Mouse (Mus musculus): ENCODE results near the gene Hebp2. TPM values are rescaled to one million over a fixed set of nuclear protein-coding genes. Genes with fewer than 3 reads are reported as not detected.

Gene Hebp2
- polyA plus RNA-seq, 1 experiment from 2014 or later = 10.3 TPM

GRCm38 (mm10) chr10:18526184-18526850 lies 19.6 kb downstream of the Hebp2 start:
- Histone ChIP-seq H3K4me1 (replicated peaks; ENCODE audit: control insufficient read depth, insufficient read depth, low read length) (no peaks in the 10 kb centered on the region), H3K4me2 (ENCODE audit: low read depth, low read length, severe bottlenecking) (no peak overlapping the region), H3K36me3 (ENCODE audit: control insufficient read depth, insufficient read depth, low read length) (peaks cover 4% of the 10 kb centered on the region; the same call in 1 of the 2 replicates), H3K27ac (ENCODE audit: low read depth, low read length) (no peak overlapping the region), H3K9me3 (ENCODE audit: control insufficient read depth, low read length) (no peaks in the 10 kb centered on the region), H3K9ac (ENCODE audit: low read length) (no peak overlapping the region), H3K4me3 (ENCODE audit: low read depth, low read length) (no peak overlapping the region), H3K27me3 (ENCODE audit: control insufficient read depth, insufficient read depth, low read length) (no peaks in the 10 kb centered on the region)
- DNase-seq (ENCODE audit: low spot score) = no peak
- 87% methylated on average over 22 of the region's 22 CpGs for WGBS
- no peak for ATAC-seq (replicated peaks; ENCODE audit: low FRiP score)

- Histone ChIP-seq H3K9ac (ENCODE audit: low read length) (no peak overlapping the region), H3K27ac (ENCODE audit: low read depth, low read length) (no peak overlapping the region)
Measured at GRCm38 (mm10) chr10:18525726-18526125, 20.1 kb downstream of the Hebp2 start.

GRCm38 (mm10) chr10:18525311-18525710 lies 20.6 kb downstream of the Hebp2 start:
- H3K9ac ChIP-seq (ENCODE audit: low read length) = no peak overlapping the region
- no peak overlapping the region for H3K4me3 ChIP-seq (ENCODE audit: low read depth, low read length)
- H3K4me2 ChIP-seq (ENCODE audit: low read depth, low read length, severe bottlenecking) = no peak overlapping the region
- no peaks in the 10 kb centered on the region for H3K9me3 ChIP-seq (ENCODE audit: control insufficient read depth, low read length)
- WGBS = 80% methylated on average over 15 of the region's 15 CpGs
- no peaks in the 10 kb centered on the region for H3K4me1 ChIP-seq (replicated peaks; ENCODE audit: control insufficient read depth, insufficient read depth, low read length)
- no peaks in the 10 kb centered on the region for H3K27me3 ChIP-seq (ENCODE audit: control insufficient read depth, insufficient read depth, low read length)
- ATAC-seq (replicated peaks; ENCODE audit: low FRiP score) (no peak), DNase-seq (ENCODE audit: low spot score) (no peak)
- peaks cover 4% of the 10 kb centered on the region; the same call in 1 of the 2 replicates for H3K36me3 ChIP-seq (ENCODE audit: control insufficient read depth, insufficient read depth, low read length)
- H3K27ac ChIP-seq (ENCODE audit: low read depth, low read length) = no peak overlapping the region

More at GRCm38 (mm10) chr10:18525726-18526125, 20.1 kb downstream of the Hebp2 start:
- WGBS = 66% methylated on average over 9 of the region's 9 CpGs
- H3K4me2 ChIP-seq (ENCODE audit: low read depth, low read length, severe bottlenecking) = no peak overlapping the region
- DNase-seq (ENCODE audit: low spot score) = no peak
- no peak overlapping the region for H3K4me3 ChIP-seq (ENCODE audit: low read depth, low read length)
- ATAC-seq (replicated peaks; ENCODE audit: low FRiP score) = no peak
- H3K9me3 ChIP-seq (ENCODE audit: control insufficient read depth, low read length) = no peaks in the 10 kb centered on the region
- H3K36me3 ChIP-seq (ENCODE audit: control insufficient read depth, insufficient read depth, low read length) = peaks cover 4% of the 10 kb centered on the region; the same call in 1 of the 2 replicates
- no peaks in the 10 kb centered on the region for H3K4me1 ChIP-seq (replicated peaks; ENCODE audit: control insufficient read depth, insufficient read depth, low read length)
- no peaks in the 10 kb centered on the region for H3K27me3 ChIP-seq (ENCODE audit: control insufficient read depth, insufficient read depth, low read length)

GRCm38 (mm10) chr10:18522556-18522955 lies 23.3 kb downstream of the Hebp2 start:
- Histone ChIP-seq H3K4me1 (replicated peaks; ENCODE audit: control insufficient read depth, insufficient read depth, low read length) (no peaks in the 10 kb centered on the region), H3K4me3 (ENCODE audit: low read depth, low read length) (no peak overlapping the region), H3K27ac (ENCODE audit: low read depth, low read length) (no peak overlapping the region), H3K9ac (ENCODE audit: low read length) (no peak overlapping the region), H3K4me2 (ENCODE audit: low read depth, low read length, severe bottlenecking) (no peak overlapping the region), H3K36me3 (ENCODE audit: control insufficient read depth, insufficient read depth, low read length) (peaks cover 4% of the 10 kb centered on the region; the same call in 1 of the 2 replicates), H3K9me3 (ENCODE audit: control insufficient read depth, low read length) (no peaks in the 10 kb centered on the region), H3K27me3 (ENCODE audit: control insufficient read depth, insufficient read depth, low read length) (no peaks in the 10 kb centered on the region)
- DNase-seq (ENCODE audit: low spot score) (no peak), ATAC-seq (replicated peaks; ENCODE audit: low FRiP score) (no peak)
- 88% methylated on average over 2 of the region's 2 CpGs for WGBS

GRCm38 (mm10) chr10:18511496-18511895 lies 34.4 kb downstream of the Hebp2 start:
- H3K27ac ChIP-seq (ENCODE audit: low read depth, low read length) = no peak overlapping the region
- no peaks in the 10 kb centered on the region for H3K27me3 ChIP-seq (ENCODE audit: control insufficient read depth, insufficient read depth, low read length)
- no peak for DNase-seq (ENCODE audit: low spot score)
- H3K9ac ChIP-seq (ENCODE audit: low read length) = no peak overlapping the region
- H3K4me3 ChIP-seq (ENCODE audit: low read depth, low read length) = no peak overlapping the region
- no peaks in the 10 kb centered on the region for H3K9me3 ChIP-seq (ENCODE audit: control insufficient read depth, low read length)
- 91% methylated on average over 11 of the region's 11 CpGs for WGBS
- ATAC-seq (replicated peaks; ENCODE audit: low FRiP score) = no peak
- peaks cover 2% of the 10 kb centered on the region; the same call in 1 of the 2 replicates for H3K4me1 ChIP-seq (replicated peaks; ENCODE audit: control insufficient read depth, insufficient read depth, low read length)
- no peak overlapping the region for H3K4me2 ChIP-seq (ENCODE audit: low read depth, low read length, severe bottlenecking)
- H3K36me3 ChIP-seq (ENCODE audit: control insufficient read depth, insufficient read depth, low read length) = no peaks in the 10 kb centered on the region

- ATAC-seq (replicated peaks; ENCODE audit: low FRiP score) (no peak), DNase-seq (ENCODE audit: low spot score) (no peak)
- Histone ChIP-seq H3K4me1 (replicated peaks; ENCODE audit: control insufficient read depth, insufficient read depth, low read length) (peaks cover 6% of the 10 kb centered on the region; the same call in 1 of the 2 replicates), H3K27ac (ENCODE audit: low read depth, low read length) (no peak overlapping the region), H3K4me3 (ENCODE audit: low read depth, low read length) (no peak overlapping the region), H3K9ac (ENCODE audit: low read length) (no peak overlapping the region), H3K9me3 (ENCODE audit: control insufficient read depth, low read length) (no peaks in the 10 kb centered on the region), H3K27me3 (ENCODE audit: control insufficient read depth, insufficient read depth, low read length) (no peaks in the 10 kb centered on the region), H3K4me2 (ENCODE audit: low read depth, low read length, severe bottlenecking) (no peak overlapping the region), H3K36me3 (ENCODE audit: control insufficient read depth, insufficient read depth, low read length) (no peaks in the 10 kb centered on the region)
- 86% methylated on average over 3 of the region's 3 CpGs for WGBS
Measured at GRCm38 (mm10) chr10:18510663-18511062, 35.2 kb downstream of the Hebp2 start.

GRCm38 (mm10) chr10:18508586-18508985 lies 37.3 kb downstream of the Hebp2 start:
- H3K4me2 ChIP-seq (ENCODE audit: low read depth, low read length, severe bottlenecking) = no peak overlapping the region
- H3K4me1 ChIP-seq (replicated peaks; ENCODE audit: control insufficient read depth, insufficient read depth, low read length) = peaks cover 9% of the 10 kb centered on the region; the same call in 1 of the 2 replicates
- WGBS = 95% methylated on average over 1 of the region's 1 CpGs
- no peaks in the 10 kb centered on the region for H3K36me3 ChIP-seq (ENCODE audit: control insufficient read depth, insufficient read depth, low read length)
- no peak overlapping the region for H3K27ac ChIP-seq (ENCODE audit: low read depth, low read length)
- ATAC-seq (replicated peaks; ENCODE audit: low FRiP score) (no peak), DNase-seq (ENCODE audit: low spot score) (no peak)
- no peaks in the 10 kb centered on the region for H3K27me3 ChIP-seq (ENCODE audit: control insufficient read depth, insufficient read depth, low read length)
- no peaks in the 10 kb centered on the region for H3K9me3 ChIP-seq (ENCODE audit: control insufficient read depth, low read length)
- H3K9ac ChIP-seq (ENCODE audit: low read length) = no peak overlapping the region
- H3K4me3 ChIP-seq (ENCODE audit: low read depth, low read length) = no peak overlapping the region

GRCm38 (mm10) chr10:18507869-18508473 lies 37.9 kb downstream of the Hebp2 start:
- Histone ChIP-seq H3K9me3 (ENCODE audit: control insufficient read depth, low read length) (no peaks in the 10 kb centered on the region), H3K27ac (ENCODE audit: low read depth, low read length) (no peak overlapping the region), H3K4me3 (ENCODE audit: low read depth, low read length) (no peak overlapping the region), H3K4me2 (ENCODE audit: low read depth, low read length, severe bottlenecking) (no peak overlapping the region), H3K4me1 (replicated peaks; ENCODE audit: control insufficient read depth, insufficient read depth, low read length) (peaks cover 9% of the 10 kb centered on the region; the same call in 1 of the 2 replicates), H3K36me3 (ENCODE audit: control insufficient read depth, insufficient read depth, low read length) (no peaks in the 10 kb centered on the region), H3K27me3 (ENCODE audit: control insufficient read depth, insufficient read depth, low read length) (no peaks in the 10 kb centered on the region), H3K9ac (ENCODE audit: low read length) (no peak overlapping the region)
- ATAC-seq (replicated peaks; ENCODE audit: low FRiP score) (no peak), DNase-seq (ENCODE audit: low spot score) (no peak)
- WGBS = 67% methylated on average over 2 of the region's 2 CpGs
